Mouse (Mus musculus) cerebellum, adult 11 months (tissue): ENCODE measurements around the gene Thap11.

ENCODE experiments used
- DNase-seq: peaks from one replicate; pipeline ENCODE4 v3.0.0; 2022

Thap11 gene

GRCm38 (mm10) chr8:105900941-105901616 is 46.1 kb downstream of the Thap11 start:
- DNase-seq = no peak
